Mouse (Mus musculus) heart, embryonic 13.5 days (tissue): ENCODE data around the gene Agbl1. TPM values are rescaled to one million over a fixed set of nuclear protein-coding genes. Genes with fewer than 3 reads are reported as not detected.

ENCODE experiments used
- ATAC-seq: fragments of 200-750 bp; cut with Nextera tagmentation; 2 replicates; pipeline ENCODE4 v1.8.0; 2017; ENCODE audit warnings: moderate TSS enrichment; ENCODE audit not compliant: insufficient number of reproducible peaks, low FRiP score, low TSS enrichment; ENCODE audit errors: extremely low read depth
- H3K27ac ChIP-seq: fragments of 300-500 bp; sonication (generic); replicated peaks from 2 replicates; pipeline ENCODE4 v1.5.1; 2015; ENCODE audit warnings: moderate library complexity, mild to moderate bottlenecking, inconsistent platforms
- H3K27me3 ChIP-seq: fragments of 300-500 bp; sonication (generic); replicated peaks from 2 replicates; pipeline ENCODE4 v1.6.1; 2015; ENCODE audit warnings: mild to moderate bottlenecking, inconsistent platforms
- H3K36me3 ChIP-seq: fragments of 300-500 bp; sonication (generic); 2 replicates; pipeline ENCODE4 v1.6.1; 2015; ENCODE audit warnings: mild to moderate bottlenecking, inconsistent platforms
- H3K4me1 ChIP-seq: fragments of 300-500 bp; sonication (generic); 2 replicates; pipeline ENCODE4 v1.6.1; 2015; ENCODE audit warnings: inconsistent platforms
- H3K4me2 ChIP-seq: fragments of 300-500 bp; sonication (generic); 2 replicates; pipeline ENCODE4 v1.6.1; 2015; ENCODE audit warnings: inconsistent platforms, mild to moderate bottlenecking, moderate library complexity
- H3K4me3 ChIP-seq: fragments of 300-500 bp; sonication (generic); 2 replicates; pipeline ENCODE4 v1.5.1; 2015; ENCODE audit warnings: moderate library complexity, mild to moderate bottlenecking, inconsistent platforms
- H3K9ac ChIP-seq: fragments of 300-500 bp; sonication (generic); 2 replicates; pipeline ENCODE4 v1.6.1; 2015; ENCODE audit warnings: inconsistent platforms, mild to moderate bottlenecking, moderate library complexity
- H3K9me3 ChIP-seq: fragments of 300-500 bp; sonication (generic); 2 replicates; pipeline ENCODE4 v1.6.1; 2016; ENCODE audit warnings: inconsistent platforms
- WGBS: fragments of 180-500 bp; shearing (Covaris S2); methylation state at CpG from one replicate; pipeline ENCODE4 v1.1.7; 2015; ENCODE audit warnings: mixed read lengths; 5-methylcytosine and 5-hydroxymethylcytosine counted together
- polyA plus RNA-seq: library from polyadenylated mRNA; unstranded; fragments of >200 nt; fragmentation: Nextera tagmentation; extraction: Ambion mirVana; gene quantifications from 2 replicates; pipeline ENCODE4 v1.2.1, GENCODE M21; 2015

Agbl1 gene
- polyA plus RNA-seq, 1 experiment from 2014 or later = not detected

DNA sequence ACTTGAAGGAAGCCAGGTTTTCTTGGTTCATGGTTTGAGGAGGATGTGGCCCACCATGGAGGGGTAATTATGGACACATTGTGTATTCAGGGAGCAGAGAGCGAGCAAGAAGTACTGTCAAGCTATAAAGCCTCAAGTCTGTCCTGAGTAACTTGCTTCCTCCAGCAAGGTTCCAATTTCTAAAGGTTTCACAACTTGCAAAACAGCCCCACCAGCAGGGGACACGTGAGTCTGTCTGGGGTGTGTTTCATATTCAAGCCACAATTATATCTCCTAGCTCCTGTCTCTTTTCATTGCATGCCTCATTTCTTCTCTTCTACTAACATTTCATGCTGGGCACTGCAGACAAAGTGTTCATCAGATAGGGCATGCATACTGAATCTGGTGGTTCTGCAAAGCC is 53.1 kb downstream of the Agbl1 start:
- WGBS = 49% methylated on average over 2 of the region's 2 CpGs
- no peaks in the 10 kb centered on the region for H3K27me3 ChIP-seq

DNA sequence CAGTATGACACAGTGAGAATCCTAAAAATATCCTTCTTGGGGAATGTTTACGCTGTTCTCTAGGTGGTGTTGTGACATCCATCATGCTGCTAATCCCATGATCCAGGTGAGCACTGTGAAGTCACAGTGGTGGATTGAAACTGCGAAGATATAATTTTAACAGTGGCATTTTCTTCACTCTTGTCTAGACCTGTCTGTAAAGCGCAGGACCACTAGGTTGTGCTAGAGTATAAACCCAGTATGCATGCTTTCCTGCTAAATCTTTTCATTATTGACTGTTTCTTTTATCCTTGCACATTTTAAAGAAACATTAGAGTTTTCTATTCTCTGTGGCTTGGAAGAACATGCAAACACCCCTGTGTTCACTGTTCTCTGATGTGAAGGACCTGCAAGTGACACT is 57.8 kb downstream of the Agbl1 start:
- no peak for ATAC-seq
- no peak overlapping the region for H3K4me2 ChIP-seq
- WGBS = 79% methylated on average over 3 of the region's 3 CpGs

More for the DNA sequence above, 53.1 kb downstream of the Agbl1 start:
- no peak overlapping the region for H3K4me3 ChIP-seq
- H3K27ac ChIP-seq = no peak overlapping the region
- H3K36me3 ChIP-seq = no peaks in the 10 kb centered on the region
- H3K4me2 ChIP-seq = no peak overlapping the region
- H3K4me1 ChIP-seq = no peaks in the 10 kb centered on the region
- H3K9ac ChIP-seq = no peak overlapping the region
- ATAC-seq = no peak
- no peaks in the 10 kb centered on the region for H3K9me3 ChIP-seq

DNA sequence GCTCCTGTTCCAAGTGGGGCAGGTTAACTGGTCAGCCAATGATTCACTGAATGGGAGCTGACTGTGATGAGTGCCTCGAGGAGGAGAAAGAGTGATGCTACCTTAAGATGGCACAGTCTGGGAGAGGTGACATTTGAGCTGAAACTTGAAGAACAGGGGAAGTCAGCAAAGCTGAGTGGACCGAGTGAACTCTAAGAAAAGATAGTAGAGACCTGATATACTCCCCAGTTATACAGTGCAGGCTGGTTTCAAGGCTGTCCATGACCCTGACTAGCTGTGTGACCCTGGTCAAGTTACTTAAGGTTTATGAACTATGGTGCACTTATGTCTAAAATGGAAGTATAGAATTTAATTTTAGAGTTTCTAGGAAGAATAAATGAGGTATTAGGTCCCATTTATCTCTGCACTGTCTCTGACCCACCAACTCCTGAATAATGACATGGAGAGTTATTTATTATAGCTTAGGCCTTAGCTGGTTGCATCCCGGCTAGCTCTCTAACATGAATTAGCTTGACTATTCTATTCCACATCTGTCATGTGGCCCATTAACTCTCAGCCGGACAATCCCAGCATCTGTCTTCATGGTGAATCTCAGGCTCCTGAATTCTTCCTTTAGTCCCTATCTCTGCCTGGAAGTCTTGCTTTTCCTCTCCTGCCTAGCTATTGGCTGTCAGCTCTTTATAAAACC is 92.3 kb downstream of the Agbl1 start:
- Histone ChIP-seq H3K27me3 (no peaks in the 10 kb centered on the region), H3K4me3 (no peak overlapping the region), H3K27ac (no peak overlapping the region), H3K9me3 (no peaks in the 10 kb centered on the region), H3K9ac (no peak overlapping the region), H3K4me2 (no peak overlapping the region), H3K36me3 (no peaks in the 10 kb centered on the region), H3K4me1 (no peaks in the 10 kb centered on the region; the same call in 1 of the 2 replicates)
- WGBS = 68% methylated on average over 4 of the region's 4 CpGs
- ATAC-seq = no peak

More for the DNA sequence above, 57.8 kb downstream of the Agbl1 start:
- Histone ChIP-seq H3K4me3 (no peak overlapping the region), H3K9ac (no peak overlapping the region), H3K27ac (no peak overlapping the region), H3K27me3 (no peaks in the 10 kb centered on the region), H3K9me3 (no peaks in the 10 kb centered on the region), H3K4me1 (no peaks in the 10 kb centered on the region), H3K36me3 (no peaks in the 10 kb centered on the region)

DNA sequence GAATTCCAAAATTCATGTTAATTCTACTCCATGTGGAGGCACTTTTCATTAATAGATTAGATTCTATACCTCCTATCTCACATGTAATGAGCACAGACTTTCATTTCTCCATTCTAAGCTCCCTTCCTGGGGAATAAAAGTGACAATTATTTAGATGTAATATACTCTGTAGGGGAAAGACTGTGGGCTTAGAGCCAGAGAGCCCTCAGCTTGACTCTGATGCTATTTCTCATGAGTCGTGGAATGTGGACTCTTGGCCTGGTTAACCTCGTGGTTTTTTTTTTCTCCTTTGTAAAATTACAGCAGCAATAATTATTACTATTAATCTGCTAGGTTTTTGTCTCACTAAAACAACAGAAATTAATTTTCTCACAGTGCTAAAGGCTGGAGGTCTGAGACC is 96.4 kb downstream of the Agbl1 start:
- no peaks in the 10 kb centered on the region for H3K27me3 ChIP-seq
- WGBS = 52% methylated on average over 2 of the region's 2 CpGs
- no peak overlapping the region for H3K4me3 ChIP-seq
- H3K36me3 ChIP-seq = no peaks in the 10 kb centered on the region
- no peaks in the 10 kb centered on the region; the same call in 1 of the 2 replicates for H3K4me1 ChIP-seq
- ATAC-seq = no peak
- H3K27ac ChIP-seq = no peak overlapping the region
- no peaks in the 10 kb centered on the region for H3K9me3 ChIP-seq
- no peak overlapping the region for H3K4me2 ChIP-seq
- H3K9ac ChIP-seq = no peak overlapping the region

DNA sequence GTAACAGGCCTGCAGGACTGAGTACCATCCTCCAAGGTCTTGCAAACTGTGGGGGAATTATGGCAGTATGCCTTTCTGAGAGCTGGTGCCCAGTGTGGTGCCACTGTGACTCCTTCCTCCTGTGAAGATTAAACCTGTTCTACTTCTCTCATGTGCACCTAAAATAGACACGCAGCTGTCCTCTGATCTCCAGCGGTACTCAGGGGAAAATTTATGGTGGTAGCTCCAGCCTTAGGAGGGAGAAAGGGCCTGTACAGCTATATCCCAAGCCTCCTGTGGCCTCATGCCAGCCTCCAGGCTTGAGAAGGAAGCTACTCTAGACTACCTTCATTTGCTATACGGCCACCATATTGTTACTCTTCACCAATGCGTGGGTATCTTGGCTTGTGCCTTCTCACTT is 109.6 kb downstream of the Agbl1 start:
- Histone ChIP-seq H3K27me3 (no peaks in the 10 kb centered on the region), H3K9me3 (no peaks in the 10 kb centered on the region)
- whole genome bisulfite sequencing = 77% methylated on average over 4 of the region's 4 CpGs

DNA sequence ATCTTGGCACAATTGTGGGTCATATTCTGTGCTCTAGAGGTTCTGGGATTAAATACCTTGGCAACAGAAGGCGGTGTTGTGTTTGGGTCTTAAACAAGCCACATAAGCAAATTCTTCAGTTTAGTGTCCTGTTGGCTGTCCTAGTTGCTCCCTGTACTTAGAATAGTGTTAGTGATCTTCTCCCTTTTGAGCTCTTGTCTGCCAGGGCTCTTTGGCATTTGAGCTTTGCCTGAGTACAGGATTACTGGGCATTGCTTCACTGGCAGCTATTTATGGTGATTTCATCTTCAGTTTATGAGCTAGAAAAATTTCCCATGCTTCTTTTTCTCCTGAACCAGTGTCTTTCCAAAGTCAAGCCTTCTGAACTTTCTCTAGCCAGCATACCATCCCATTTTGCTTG is 111.9 kb downstream of the Agbl1 start:
- no peaks in the 10 kb centered on the region for H3K27me3 ChIP-seq
- H3K9me3 ChIP-seq = no peaks in the 10 kb centered on the region
- no peaks in the 10 kb centered on the region for H3K4me1 ChIP-seq
- ATAC-seq = no peak
- no peak overlapping the region for H3K4me2 ChIP-seq
- no peak overlapping the region for H3K4me3 ChIP-seq
- no peaks in the 10 kb centered on the region for H3K36me3 ChIP-seq
- WGBS = 79% methylated on average over 1 of the region's 1 CpGs
- H3K27ac ChIP-seq = no peak overlapping the region
- H3K9ac ChIP-seq = no peak overlapping the region

More for the DNA sequence above, 109.6 kb downstream of the Agbl1 start:
- Histone ChIP-seq H3K4me3 (no peak overlapping the region), H3K9ac (no peak overlapping the region), H3K4me1 (no peaks in the 10 kb centered on the region), H3K27ac (no peak overlapping the region), H3K4me2 (no peak overlapping the region), H3K36me3 (no peaks in the 10 kb centered on the region)
- ATAC-seq = no peak

DNA sequence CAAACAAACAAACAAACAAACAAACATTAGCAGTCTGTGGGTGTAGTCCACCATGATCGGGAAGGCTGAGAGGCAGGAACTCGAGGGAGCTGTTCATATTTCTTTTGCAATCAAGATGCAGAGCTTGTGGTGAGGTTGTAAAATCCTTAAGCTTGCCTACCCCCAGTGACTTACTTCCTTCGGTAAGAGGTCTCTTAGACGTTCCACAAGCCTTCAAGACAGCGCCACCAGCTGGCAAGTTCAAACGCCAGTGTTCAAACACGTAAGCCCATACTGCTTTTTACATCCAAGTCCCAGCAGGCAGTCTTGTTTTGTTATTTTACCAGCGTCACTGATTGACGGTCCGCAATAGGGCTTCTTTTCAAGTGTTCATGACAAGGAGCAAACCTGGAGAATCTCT is 123.8 kb downstream of the Agbl1 start:
- Histone ChIP-seq H3K4me2 (no peak overlapping the region), H3K27ac (no peak overlapping the region), H3K9me3 (no peaks in the 10 kb centered on the region), H3K9ac (no peak overlapping the region), H3K4me1 (no peaks in the 10 kb centered on the region), H3K36me3 (no peaks in the 10 kb centered on the region), H3K4me3 (no peak overlapping the region), H3K27me3 (no peaks in the 10 kb centered on the region)
- WGBS = 43% methylated on average over 10 of the region's 10 CpGs
- no peak for ATAC-seq

DNA sequence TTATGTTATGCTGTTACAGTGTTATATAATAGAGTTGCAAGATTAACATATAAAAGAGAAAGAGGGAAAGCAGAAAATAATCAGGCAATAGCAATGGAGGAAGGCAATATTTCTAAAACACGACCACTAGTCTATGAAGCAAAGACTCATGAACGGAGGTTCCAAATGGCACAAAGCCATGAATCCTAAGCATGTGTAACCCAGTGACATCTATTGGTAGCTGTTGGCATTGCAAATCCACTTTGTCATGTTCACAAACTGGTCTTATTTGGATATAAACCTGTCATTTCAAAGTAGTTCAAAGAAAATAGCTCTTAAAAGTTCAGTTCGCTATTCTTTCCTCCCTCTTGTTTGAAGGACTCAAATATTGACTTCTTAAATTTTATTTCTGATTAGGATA is 124.8 kb downstream of the Agbl1 start:
- ATAC-seq = no peak
- no peaks in the 10 kb centered on the region for H3K27me3 ChIP-seq
- 18% methylated on average over 3 of the region's 3 CpGs for WGBS
- H3K4me1 ChIP-seq = no peaks in the 10 kb centered on the region
- H3K9ac ChIP-seq = no peak overlapping the region
- H3K36me3 ChIP-seq = no peaks in the 10 kb centered on the region
- H3K27ac ChIP-seq = no peak overlapping the region
- H3K9me3 ChIP-seq = no peaks in the 10 kb centered on the region
- no peak overlapping the region for H3K4me3 ChIP-seq
- no peak overlapping the region for H3K4me2 ChIP-seq

DNA sequence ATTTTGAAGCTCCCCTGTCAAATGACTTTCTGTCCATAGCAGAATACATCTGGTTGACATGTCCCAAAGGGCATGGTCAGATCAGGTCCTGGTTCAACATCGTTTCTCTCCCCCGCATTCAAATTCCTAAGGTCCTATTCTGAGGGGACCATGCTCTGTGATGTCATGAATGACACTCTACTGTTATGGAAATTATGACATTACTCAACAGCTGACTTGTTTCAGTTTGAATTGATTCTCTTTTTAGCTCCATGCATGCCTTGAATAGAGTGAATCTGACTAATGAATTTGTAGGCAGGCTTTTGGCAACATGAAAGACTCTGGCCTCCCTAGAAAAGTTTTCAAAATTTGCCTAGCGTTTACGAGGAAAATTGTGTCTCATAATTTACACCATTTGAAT is 141.6 kb downstream of the Agbl1 start:
- H3K4me3 ChIP-seq = no peak overlapping the region
- no peak overlapping the region for H3K4me2 ChIP-seq
- ATAC-seq = no peak
- no peaks in the 10 kb centered on the region for H3K27me3 ChIP-seq
- 71% methylated on average over 4 of the region's 4 CpGs for WGBS
- no peaks in the 10 kb centered on the region for H3K9me3 ChIP-seq
- peaks cover 20% of the 10 kb centered on the region for H3K4me1 ChIP-seq
- no peaks in the 10 kb centered on the region for H3K36me3 ChIP-seq
- H3K9ac ChIP-seq = no peak overlapping the region
- H3K27ac ChIP-seq = no peak overlapping the region

DNA sequence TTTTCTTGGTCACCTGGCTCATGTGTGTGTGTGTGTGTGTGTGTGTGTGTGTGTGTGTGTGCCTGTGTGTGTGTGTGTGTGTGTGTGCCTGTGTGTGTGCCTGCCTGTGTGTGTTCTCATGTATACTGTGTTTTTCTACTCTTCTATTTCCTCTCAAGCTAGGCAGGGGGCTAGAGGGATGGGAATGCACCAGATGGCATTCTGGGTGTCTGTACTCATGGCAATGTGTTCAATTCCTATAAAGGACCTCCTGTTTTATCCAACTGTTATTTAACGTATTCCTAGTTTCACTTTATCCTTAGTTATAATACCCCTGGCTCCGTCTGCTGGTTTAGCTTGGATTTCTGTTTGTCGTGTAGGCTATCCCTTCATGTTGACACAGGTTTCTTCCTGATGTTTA is 149.8 kb downstream of the Agbl1 start:
- H3K4me2 ChIP-seq = no peak overlapping the region
- no peak for ATAC-seq
- H3K4me1 ChIP-seq = no peaks in the 10 kb centered on the region
- H3K9me3 ChIP-seq = no peaks in the 10 kb centered on the region
- WGBS = 80% methylated on average over 3 of the region's 3 CpGs
- no peak overlapping the region for H3K4me3 ChIP-seq
- no peak overlapping the region for H3K27ac ChIP-seq
- H3K9ac ChIP-seq = no peak overlapping the region
- no peaks in the 10 kb centered on the region for H3K36me3 ChIP-seq
- no peaks in the 10 kb centered on the region for H3K27me3 ChIP-seq

DNA sequence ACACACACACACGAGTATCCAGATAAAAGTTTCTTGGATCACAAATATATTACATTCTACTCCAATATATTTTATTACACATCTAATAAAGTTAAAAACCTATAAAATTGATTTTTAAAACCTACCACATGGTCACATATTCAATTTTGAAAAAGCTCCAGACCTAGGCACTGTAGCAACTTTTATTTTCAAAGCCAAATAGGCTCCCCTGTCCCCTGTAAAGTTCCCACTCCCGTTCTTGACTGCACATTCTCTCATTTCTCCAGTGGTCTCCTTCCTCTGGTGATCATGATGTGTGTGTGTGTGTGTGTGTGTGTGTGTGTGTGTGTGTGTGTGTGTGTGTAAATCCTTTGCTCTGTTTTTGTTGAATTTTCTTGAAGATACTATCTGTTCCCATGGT is 152.3 kb downstream of the Agbl1 start:
- H3K4me2 ChIP-seq = no peak overlapping the region
- ATAC-seq = no peak
- no peaks in the 10 kb centered on the region for H3K9me3 ChIP-seq
- no peak overlapping the region for H3K9ac ChIP-seq
- no peak overlapping the region for H3K4me3 ChIP-seq
- H3K27me3 ChIP-seq = no peaks in the 10 kb centered on the region
- H3K27ac ChIP-seq = no peak overlapping the region
- 66% methylated on average over 2 of the region's 2 CpGs for WGBS
- no peaks in the 10 kb centered on the region for H3K36me3 ChIP-seq
- H3K4me1 ChIP-seq = no peaks in the 10 kb centered on the region

DNA sequence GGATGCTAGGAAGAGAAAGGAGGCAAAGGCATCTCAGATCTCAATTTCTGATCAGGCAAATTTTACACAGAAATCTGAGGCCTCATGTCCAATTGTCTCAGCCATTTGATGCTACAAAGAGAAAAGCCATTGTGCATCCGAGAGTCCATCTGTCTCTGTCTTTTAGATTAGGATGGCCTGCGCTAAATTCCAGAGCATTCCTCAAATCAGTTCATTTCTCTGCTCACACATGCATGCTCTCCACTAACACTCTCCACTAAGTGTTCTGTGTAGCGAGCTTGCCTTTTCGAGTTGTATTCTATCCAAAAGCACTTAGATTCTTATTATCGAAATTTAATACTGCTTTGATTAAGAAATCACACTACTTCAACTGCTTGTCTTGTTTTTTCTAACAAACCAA is 159.6 kb downstream of the Agbl1 start:
- no peak for ATAC-seq

More for the DNA sequence above, 159.6 kb downstream of the Agbl1 start:
- Histone ChIP-seq H3K27ac (no peak overlapping the region), H3K4me3 (no peak overlapping the region), H3K36me3 (no peaks in the 10 kb centered on the region), H3K4me1 (peaks cover 16% of the 10 kb centered on the region), H3K9me3 (no peaks in the 10 kb centered on the region), H3K27me3 (no peaks in the 10 kb centered on the region), H3K4me2 (no peak overlapping the region), H3K9ac (no peak overlapping the region)
- WGBS = 69% methylated on average over 5 of the region's 5 CpGs
